Mouse (Mus musculus) thymus, adult 2 months (tissue): ENCODE data around the gene Prkag2.

Source experiments
- CTCF ChIP-seq: fragments of 200-500 bp; IDR thresholded peaks from 2 replicates; pipeline ENCODE4 v1.5.1; 2012; ENCODE audit warnings: mild to moderate bottlenecking, control low read depth, low read length, moderate library complexity, borderline replicate concordance; ENCODE audit not compliant: control insufficient read depth, poor library complexity, insufficient read depth; ENCODE audit errors: extremely low read depth
- POLR2A ChIP-seq: fragments of 200-500 bp; IDR thresholded peaks from 2 replicates; pipeline ENCODE4 v1.6.1; 2012; ENCODE audit warnings: mild to moderate bottlenecking, low read length, control low read depth, moderate library complexity; ENCODE audit not compliant: control insufficient read depth, poor library complexity, insufficient read depth; ENCODE audit errors: extremely low read depth

- no peak for TF ChIP-seq CTCF
- TF ChIP-seq POLR2A, result no peak
Measured at GRCm38 (mm10) chr5:25008966-25009365, 91.5 kb downstream of the Prkag2 start.
